Mouse (Mus musculus) intestine, postnatal 0 days (tissue): ENCODE measurements around the gene Tspo. TPM values are rescaled to one million over a fixed set of nuclear protein-coding genes. Genes with fewer than 3 reads are reported as not detected.

Experiments used
- ATAC-seq: fragments of 200-750 bp; cut with Nextera tagmentation; 2 replicates; pipeline ENCODE4 v1.8.0; 2017; ENCODE audit warnings: mild to moderate bottlenecking, moderate TSS enrichment, moderate library complexity
- H3K27ac ChIP-seq: fragments of 300-500 bp; sonication (generic); 2 replicates; pipeline ENCODE4 v1.5.1; 2014; ENCODE audit warnings: mild to moderate bottlenecking, low read depth, low read length, moderate library complexity
- H3K27me3 ChIP-seq: fragments of 300-500 bp; sonication (generic); replicated peaks from 2 replicates; pipeline ENCODE4 v1.6.1; 2014; ENCODE audit warnings: low read length, mixed read lengths; ENCODE audit not compliant: control insufficient read depth, insufficient read depth
- H3K36me3 ChIP-seq: fragments of 300-500 bp; sonication (generic); 2 replicates; pipeline ENCODE4 v1.6.1; 2014; ENCODE audit warnings: mild to moderate bottlenecking, moderate library complexity; ENCODE audit not compliant: control insufficient read depth, insufficient read depth
- H3K4me1 ChIP-seq: fragments of 300-500 bp; sonication (generic); replicated peaks from 2 replicates; pipeline ENCODE4 v1.6.1; 2014; ENCODE audit warnings: antibody characterized with exemption, low read length, mixed read lengths; ENCODE audit not compliant: control insufficient read depth, insufficient read depth
- H3K4me2 ChIP-seq: fragments of 300-500 bp; sonication (generic); replicated peaks from 2 replicates; pipeline ENCODE4 v1.6.1; 2014; ENCODE audit warnings: low read depth, mild to moderate bottlenecking, moderate library complexity
- H3K4me3 ChIP-seq: fragments of 300-500 bp; sonication (generic); 2 replicates; pipeline ENCODE4 v1.5.1; 2014; ENCODE audit warnings: low read depth, low read length
- H3K9ac ChIP-seq: fragments of 300-500 bp; sonication (generic); 2 replicates; pipeline ENCODE4 v1.6.1; 2014; ENCODE audit warnings: mild to moderate bottlenecking, low read depth, low read length
- H3K9me3 ChIP-seq: fragments of 300-500 bp; sonication (generic); 2 replicates; pipeline ENCODE4 v1.6.1; 2016; ENCODE audit warnings: mixed run types; ENCODE audit not compliant: control insufficient read depth
- CTCF ChIP-seq: sonication (generic); IDR thresholded peaks from 2 replicates; pipeline ENCODE4 v1.5.1; 2016; ENCODE audit warnings: low read depth, mild to moderate bottlenecking, control low read depth, antibody characterized with exemption, moderate library complexity
- WGBS: fragments of 180-500 bp; shearing (Covaris S2); extraction: QIAGEN DNeasy Blood & Tissue Kit; methylation state at CpG from one replicate; pipeline ENCODE4 v1.1.7; 2014; 5-methylcytosine and 5-hydroxymethylcytosine counted together
- polyA plus RNA-seq: library from polyadenylated mRNA; unstranded; fragments of >200 nt; fragmentation: Nextera tagmentation; extraction: Ambion mirVana; gene quantifications from 2 replicates; pipeline ENCODE4 v1.2.1, GENCODE M21; 2015

Gene Tspo
- polyA plus RNA-seq, 1 experiment from 2014 or later, result 118 TPM

DNA sequence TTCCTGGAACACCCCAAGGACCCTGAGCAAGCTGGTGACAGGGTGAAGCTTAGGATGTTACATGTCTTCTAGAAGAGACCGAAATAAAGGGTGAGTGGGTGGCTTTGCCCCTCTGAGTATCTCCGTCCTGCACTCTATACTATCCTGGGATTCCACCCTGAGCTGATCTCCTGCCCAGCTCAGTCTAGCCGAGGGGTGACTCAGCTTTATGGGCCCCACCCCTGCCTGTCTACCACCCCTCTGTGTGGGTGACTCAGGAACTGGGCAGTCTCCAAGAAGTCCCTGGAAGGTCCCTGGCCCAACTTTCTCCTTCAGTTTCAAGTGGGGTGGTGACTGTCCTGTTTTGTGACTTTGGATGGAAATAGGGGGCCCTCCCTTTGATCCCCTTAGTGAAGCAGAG is 2.0 kb downstream of the Tspo start:
- Histone ChIP-seq H3K27ac (no peak overlapping the region), H3K27me3 (no peaks in the 10 kb centered on the region), H3K36me3 (no peaks in the 10 kb centered on the region), H3K4me1 (no peaks in the 10 kb centered on the region), H3K4me2 (no peak overlapping the region), H3K9me3 (no peaks in the 10 kb centered on the region), H3K9ac (no peak overlapping the region), H3K4me3 (no peak overlapping the region)
- no peak for TF ChIP-seq CTCF
- ATAC-seq, result no peak
- 69% methylated on average over 3 of the region's 3 CpGs for WGBS

DNA sequence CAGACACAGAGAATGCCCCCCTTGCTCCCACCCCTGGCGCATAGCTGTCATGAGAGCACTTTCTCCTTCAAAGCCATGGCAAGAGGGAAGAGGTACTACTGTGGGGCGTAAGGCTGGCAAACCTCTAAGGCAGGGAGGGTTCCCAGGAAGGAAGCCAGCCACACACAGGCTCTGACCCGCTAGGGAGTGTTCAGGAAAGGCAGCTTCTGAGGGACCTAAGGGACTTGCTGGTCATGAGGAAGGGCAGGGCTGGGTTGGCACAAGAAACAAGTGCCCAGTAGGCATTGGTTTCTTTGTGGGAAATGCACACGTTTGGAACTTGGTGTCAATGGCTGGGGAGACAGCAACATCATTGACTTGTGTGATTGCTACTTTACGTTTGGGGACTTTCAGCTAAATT is 2.6 kb downstream of the Tspo start:
- no peak for ATAC-seq
- no peak for TF ChIP-seq CTCF
- no peak overlapping the region for H3K9ac ChIP-seq
- H3K4me3 ChIP-seq, result no peak overlapping the region
- no peaks in the 10 kb centered on the region for H3K9me3 ChIP-seq
- H3K4me2 ChIP-seq, result no peak overlapping the region
- no peaks in the 10 kb centered on the region for H3K36me3 ChIP-seq
- H3K4me1 ChIP-seq, result no peaks in the 10 kb centered on the region
- no peak overlapping the region for H3K27ac ChIP-seq
- WGBS, result 82% methylated on average over 5 of the region's 5 CpGs
- H3K27me3 ChIP-seq, result no peaks in the 10 kb centered on the region

- no peak overlapping the region for H3K9ac ChIP-seq
- H3K4me2 ChIP-seq, result no peak overlapping the region
- H3K36me3 ChIP-seq, result no peaks in the 10 kb centered on the region; the same call in 1 of the 2 replicates
- no peaks in the 10 kb centered on the region for H3K9me3 ChIP-seq
- WGBS, result 90% methylated on average over 3 of the region's 3 CpGs
- TF ChIP-seq CTCF, result no peak
- no peak overlapping the region for H3K27ac ChIP-seq
- H3K4me3 ChIP-seq, result no peak overlapping the region
- ATAC-seq, result no peak
- no peaks in the 10 kb centered on the region for H3K4me1 ChIP-seq
- no peaks in the 10 kb centered on the region for H3K27me3 ChIP-seq
Observed at GRCm38 (mm10) chr15:83567728-83568127, 4.3 kb downstream of the Tspo start.

DNA sequence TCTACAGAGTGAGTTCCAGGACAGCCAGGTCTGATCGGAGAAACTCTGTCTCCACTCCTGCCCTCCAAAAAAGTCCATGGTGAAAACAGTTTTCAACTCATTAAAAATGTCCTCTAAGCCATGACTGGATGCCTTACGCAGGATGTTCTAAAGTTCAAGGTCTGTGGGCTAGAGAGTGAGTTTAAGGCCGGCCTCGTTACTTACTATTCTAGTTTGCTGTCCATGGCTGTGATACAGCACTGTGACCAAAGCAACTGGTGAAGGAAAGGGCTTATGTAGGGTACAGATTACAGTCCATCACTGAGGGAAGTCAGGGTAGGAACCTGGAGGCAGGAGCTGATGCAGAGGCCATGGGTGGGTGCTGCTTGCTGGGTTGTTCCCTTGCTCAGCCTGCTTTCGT is 5.2 kb downstream of the Tspo start:
- no peak overlapping the region for H3K4me3 ChIP-seq
- H3K4me1 ChIP-seq, result no peaks in the 10 kb centered on the region
- H3K27me3 ChIP-seq, result no peaks in the 10 kb centered on the region
- no peak overlapping the region for H3K9ac ChIP-seq
- TF ChIP-seq CTCF, result no peak
- ATAC-seq, result no peak
- no peak overlapping the region for H3K4me2 ChIP-seq
- no peaks in the 10 kb centered on the region for H3K9me3 ChIP-seq
- no peak overlapping the region for H3K27ac ChIP-seq
- H3K36me3 ChIP-seq, result no peaks in the 10 kb centered on the region; the same call in 1 of the 2 replicates
- WGBS, result 92% methylated on average over 5 of the region's 5 CpGs

DNA sequence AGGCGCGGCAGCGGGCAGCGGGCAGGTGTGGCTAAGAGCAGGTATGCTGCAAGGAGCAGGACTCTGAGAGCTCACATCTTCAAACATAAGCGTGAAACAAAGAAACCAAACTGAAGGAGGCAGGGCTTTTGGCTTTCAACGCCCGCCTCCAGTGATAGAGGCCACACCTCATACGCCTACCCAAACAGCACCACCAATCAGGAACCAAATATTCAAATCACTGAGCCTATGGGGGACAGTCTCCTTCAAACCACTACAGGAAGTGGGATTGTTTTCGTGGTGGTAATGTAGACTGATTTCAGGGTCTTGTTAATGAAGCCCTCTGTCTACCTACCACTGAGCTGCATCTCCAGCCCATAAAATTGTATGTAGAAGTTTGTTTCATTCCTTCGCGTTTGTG is 6.3 kb downstream of the Tspo start:
- Histone ChIP-seq H3K27ac (no peak overlapping the region), H3K4me1 (no peaks in the 10 kb centered on the region), H3K36me3 (peaks cover 11% of the 10 kb centered on the region; the same call in 1 of the 2 replicates), H3K9me3 (no peaks in the 10 kb centered on the region), H3K4me2 (no peak overlapping the region), H3K4me3 (no peak overlapping the region), H3K9ac (no peak overlapping the region), H3K27me3 (no peaks in the 10 kb centered on the region)
- 63% methylated on average over 11 of the region's 11 CpGs for WGBS
- ATAC-seq, result no peak
- no peak for TF ChIP-seq CTCF

DNA sequence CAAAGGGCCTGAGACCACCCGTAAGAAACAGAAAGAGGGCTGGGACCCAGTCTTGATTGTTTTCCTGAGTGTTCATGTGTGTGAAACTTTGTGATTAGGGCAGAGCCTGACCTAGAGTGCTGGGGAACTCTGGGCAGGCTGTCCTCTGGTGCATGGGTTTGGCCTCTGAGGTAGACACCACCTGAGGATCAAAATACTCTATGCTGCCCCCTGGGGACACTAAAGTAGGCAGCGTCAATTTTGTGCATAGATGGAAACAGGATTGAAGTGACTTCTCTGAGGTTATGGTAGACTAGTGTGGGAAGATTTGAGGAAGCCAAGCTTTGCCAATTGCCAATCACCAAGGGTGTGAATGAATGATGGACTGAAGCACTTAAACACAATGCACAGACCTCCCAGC is 7.2 kb downstream of the Tspo start:
- 68% methylated on average over 2 of the region's 2 CpGs for WGBS
- peak; percentile 53 for TF ChIP-seq CTCF
- ATAC-seq, result no peak
- Histone ChIP-seq H3K4me3 (no peak overlapping the region), H3K4me1 (no peaks in the 10 kb centered on the region), H3K9ac (no peak overlapping the region), H3K36me3 (peaks cover 19% of the 10 kb centered on the region; the same call in 1 of the 2 replicates), H3K4me2 (no peak overlapping the region), H3K27ac (no peak overlapping the region), H3K27me3 (no peaks in the 10 kb centered on the region), H3K9me3 (no peaks in the 10 kb centered on the region)

DNA sequence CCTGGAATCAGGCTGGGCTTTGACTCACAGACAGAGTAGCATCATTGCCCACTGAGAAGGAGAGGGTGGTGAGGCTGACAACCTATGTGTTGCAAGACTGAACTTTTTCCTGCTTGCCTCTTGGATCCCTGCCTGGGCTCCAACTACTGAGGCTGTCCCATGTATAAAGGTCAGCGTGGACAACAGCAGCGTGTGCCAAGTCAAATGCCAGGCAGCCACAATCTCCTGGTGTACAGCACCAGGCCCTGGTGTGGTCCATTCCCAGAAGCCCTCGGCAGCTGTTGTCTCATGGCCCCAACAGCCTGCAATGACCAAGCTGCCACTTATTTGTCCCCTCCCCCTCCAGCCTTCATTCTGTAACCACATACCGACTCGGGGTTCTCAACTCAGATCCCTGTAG is 8.2 kb downstream of the Tspo start:
- ATAC-seq, result no peak

More for the DNA sequence above, 8.2 kb downstream of the Tspo start:
- Histone ChIP-seq H3K27me3 (no peaks in the 10 kb centered on the region), H3K4me1 (no peaks in the 10 kb centered on the region), H3K4me3 (no peak overlapping the region), H3K9me3 (no peaks in the 10 kb centered on the region), H3K4me2 (no peak overlapping the region), H3K27ac (no peak overlapping the region), H3K9ac (no peak overlapping the region), H3K36me3 (peaks cover 29% of the 10 kb centered on the region)
- no peak for TF ChIP-seq CTCF
- WGBS, result 90% methylated on average over 5 of the region's 5 CpGs
